Mouse (Mus musculus) heart, adult 2 months (tissue): ENCODE data around the gene Slx1b. TPM values are rescaled to one million over a fixed set of nuclear protein-coding genes. Genes with fewer than 3 reads are reported as not detected.
A peak's percentile ranks its signal among the peaks of the same experiment; 100 is the strongest.

ENCODE experiments used
- DNase-seq, 2 experiments: peaks; one replicate each; pipeline ENCODE4 v3.0.0; 2021
- H3K27ac ChIP-seq: fragments of 200-600 bp; 2 replicates; pipeline ENCODE4 v1.8.1; 2022
- H3K27me3 ChIP-seq: fragments of 200-500 bp; 2 replicates; pipeline ENCODE4 v1.6.1; 2012; ENCODE audit warnings: mild to moderate bottlenecking, low read length, inconsistent platforms, mixed read lengths; ENCODE audit not compliant: control insufficient read depth, insufficient read depth
- H3K36me3 ChIP-seq: fragments of 200-500 bp; 2 replicates; pipeline ENCODE4 v1.6.1; 2012; ENCODE audit warnings: low read length, inconsistent platforms; ENCODE audit not compliant: control insufficient read depth, insufficient read depth
- H3K4me1 ChIP-seq: fragments of 200-500 bp; 2 replicates; pipeline ENCODE4 v1.6.1; 2011; ENCODE audit warnings: low read length; ENCODE audit not compliant: control insufficient read depth, insufficient read depth
- H3K4me3 ChIP-seq: fragments of 200-600 bp; 2 replicates; pipeline ENCODE4 v1.8.1; 2022
- H3K79me2 ChIP-seq: fragments of 200-500 bp; replicated peaks from 2 replicates; pipeline ENCODE4 v1.6.1; 2012; ENCODE audit warnings: mild to moderate bottlenecking, inconsistent platforms, low read length, moderate library complexity, mixed read lengths; ENCODE audit not compliant: control insufficient read depth, insufficient read depth
- H3K9ac ChIP-seq: fragments of 200-500 bp; 2 replicates; pipeline ENCODE4 v1.6.1; 2012; ENCODE audit warnings: low read depth, mild to moderate bottlenecking, control low read depth, inconsistent platforms, low read length, mixed read lengths
- CTCF ChIP-seq: fragments of 200-600 bp; IDR thresholded peaks from 2 replicates; pipeline ENCODE4 v1.8.1; 2022; ENCODE audit warnings: antibody characterized with exemption, mild to moderate bottlenecking, moderate library complexity
- EP300 ChIP-seq: fragments of 200-500 bp; IDR thresholded peaks from 2 replicates; pipeline ENCODE4 v1.6.1; 2011; ENCODE audit warnings: low read depth, low read length, control low read depth; ENCODE audit not compliant: insufficient read depth
- POLR2A ChIP-seq: fragments of 200-500 bp; IDR thresholded peaks from 2 replicates; pipeline ENCODE4 v1.6.1; 2011; ENCODE audit warnings: mild to moderate bottlenecking, low read depth, low read length, control low read depth; ENCODE audit not compliant: insufficient read depth
- WGBS: fragments of 180-500 bp; shearing (Covaris S2); methylation state at CpG from one replicate; pipeline ENCODE4 v1.1.7; 2018; 5-methylcytosine and 5-hydroxymethylcytosine counted together
- intact Hi-C: fragments of 180-260 bp; cut with DNase I; formaldehyde crosslinking; loops from one replicate; pipeline ENCODE4 v1.15.1; 2025
- polyA plus RNA-seq: library from polyadenylated mRNA; depleted of rRNA; stranded (reverse); fragments of >200 nt; gene quantifications from 2 replicates; pipeline ENCODE4 v1.2.3, GENCODE M21; 2012
- total RNA-seq, 2 experiments: library from RNA; stranded (reverse); gene quantifications; 2 replicates each; pipeline ENCODE4 v1.2.3; 2021

Slx1b gene
- total and polyA plus RNA-seq, 3 experiments: 3.6 to 10.3 (median 3.9) TPM

GRCm38 (mm10) chr7:126694441-126695051 lies 1.0 kb downstream of the Slx1b start:
- Histone ChIP-seq H3K4me3 (peak overlapping the region; percentile 96), H3K27me3 (no peaks in the 10 kb centered on the region), H3K9ac (peak overlapping the region; percentile 33; the same call in 1 of the 2 replicates), H3K79me2 (peaks cover 2% of the 10 kb centered on the region; the same call in 1 of the 2 replicates), H3K27ac (peak overlapping the region; percentile 96), H3K4me1 (peaks cover 6% of the 10 kb centered on the region), H3K36me3 (no peaks in the 10 kb centered on the region)
- intact Hi-C loops: loop anchor here (1.0 to 10.0 kb wide), 3 partner anchors 111 to 300 kb away; partner anchors contain the start of genes Nfatc2ip and Tufm
- TF ChIP-seq CTCF (no peak), POLR2A (no peak), EP300 (no peak)
- no peak for DNase-seq
- 37% methylated on average over 10 of the region's 10 CpGs for WGBS

GRCm38 (mm10) chr7:126693781-126694180 lies 1.8 kb downstream of the Slx1b start:
- no peak for DNase-seq
- Histone ChIP-seq H3K36me3 (no peaks in the 10 kb centered on the region), H3K27ac (no peak overlapping the region), H3K9ac (no peak overlapping the region), H3K4me3 (no peak overlapping the region), H3K4me1 (peaks cover 6% of the 10 kb centered on the region), H3K27me3 (no peaks in the 10 kb centered on the region), H3K79me2 (peaks cover 2% of the 10 kb centered on the region; the same call in 1 of the 2 replicates)
- TF ChIP-seq EP300: no peak
- 0 out of 2 replicates have a peak, but pooled peaks have one; percentile 2 for TF ChIP-seq CTCF
- WGBS: 67% methylated on average over 7 of the region's 7 CpGs
- intact Hi-C loops: loop anchor here (1.0 to 10.0 kb wide), 4 partner anchors 15 to 299 kb away; partner anchors contain the start of gene Nfatc2ip

GRCm38 (mm10) chr7:126693256-126693655 lies 2.3 kb downstream of the Slx1b start:
- 12% methylated on average over 3 of the region's 3 CpGs for WGBS
- no peaks in the 10 kb centered on the region for H3K36me3 ChIP-seq
- no peak overlapping the region for H3K4me3 ChIP-seq
- H3K27me3 ChIP-seq: no peaks in the 10 kb centered on the region
- H3K27ac ChIP-seq: no peak overlapping the region
- intact Hi-C loops: loop anchor here (1.0 to 10.0 kb wide), 4 partner anchors 14 to 298 kb away; partner anchors contain the start of gene Nfatc2ip
- H3K9ac ChIP-seq: no peak overlapping the region
- DNase-seq: peak; percentile 82 to 89
- peaks cover 2% of the 10 kb centered on the region; the same call in 1 of the 2 replicates for H3K79me2 ChIP-seq
- H3K4me1 ChIP-seq: peaks cover 6% of the 10 kb centered on the region
- TF ChIP-seq EP300 (peak; percentile 96), POLR2A (no peak), CTCF (peak; percentile 93)

GRCm38 (mm10) chr7:126692426-126692825 lies 3.2 kb downstream of the Slx1b start:
- WGBS: 93% methylated on average over 26 of the region's 26 CpGs
- no peak for TF ChIP-seq CTCF

GRCm38 (mm10) chr7:126691676-126692075 lies 3.9 kb downstream of the Slx1b start:
- no peak overlapping the region for H3K9ac ChIP-seq
- H3K27ac ChIP-seq: no peak overlapping the region
- WGBS: 71% methylated on average over 5 of the region's 5 CpGs
- H3K79me2 ChIP-seq: peaks cover 2% of the 10 kb centered on the region; the same call in 1 of the 2 replicates
- peaks cover 6% of the 10 kb centered on the region for H3K4me1 ChIP-seq
- TF ChIP-seq CTCF (no peak), EP300 (no peak), POLR2A (no peak)
- H3K4me3 ChIP-seq: no peak overlapping the region
- no peaks in the 10 kb centered on the region for H3K36me3 ChIP-seq
- H3K27me3 ChIP-seq: no peaks in the 10 kb centered on the region
- intact Hi-C loops: loop anchor here (2.0 to 10.0 kb wide), 2 partner anchors 13 to 297 kb away; partner anchors contain the start of gene Nfatc2ip
- DNase-seq: no peak

More at GRCm38 (mm10) chr7:126692426-126692825, 3.2 kb downstream of the Slx1b start:
- no peaks in the 10 kb centered on the region for H3K27me3 ChIP-seq
- H3K4me3 ChIP-seq: no peak overlapping the region
- H3K79me2 ChIP-seq: peaks cover 2% of the 10 kb centered on the region; the same call in 1 of the 2 replicates
- no peak overlapping the region for H3K9ac ChIP-seq
- H3K27ac ChIP-seq: no peak overlapping the region
- no peak for DNase-seq
- no peaks in the 10 kb centered on the region for H3K36me3 ChIP-seq
- intact Hi-C loops: loop anchor here (2.0 to 10.0 kb wide), 2 partner anchors 14 to 298 kb away; partner anchors contain the start of gene Nfatc2ip
- H3K4me1 ChIP-seq: peaks cover 6% of the 10 kb centered on the region

GRCm38 (mm10) chr7:126690737-126691136 lies 4.8 kb downstream of the Slx1b start:
- no peaks in the 10 kb centered on the region for H3K79me2 ChIP-seq
- TF ChIP-seq CTCF: no peak
- no peak for TF ChIP-seq EP300
- no peak for TF ChIP-seq POLR2A
- H3K27ac ChIP-seq: no peak overlapping the region
- H3K4me1 ChIP-seq: peaks cover 4% of the 10 kb centered on the region
- no peak overlapping the region for H3K9ac ChIP-seq
- WGBS: 79% methylated on average over 3 of the region's 3 CpGs
- H3K27me3 ChIP-seq: no peaks in the 10 kb centered on the region
- intact Hi-C loops: loop anchor here (10.0 kb wide), 1 partner anchor 296 kb away; the partner anchor contains the start of gene Nfatc2ip
- H3K4me3 ChIP-seq: no peak overlapping the region
- DNase-seq: no peak
- H3K36me3 ChIP-seq: no peaks in the 10 kb centered on the region
